Mouse (Mus musculus): ENCODE measurements around the gene Fam219b. TPM values are rescaled to one million over a fixed set of nuclear protein-coding genes. Genes with fewer than 3 reads are reported as not detected.
A peak's percentile ranks its signal among the peaks of the same experiment; 100 is the strongest.

Gene Fam219b
- polyA plus RNA-seq, 1 experiment from 2014 or later = 23.6 TPM

GRCm38 (mm10) chr9:57522114-57522860, 15.0 kb upstream of the Fam219b start:
- no peaks in the 10 kb centered on the region for H3K9me3 ChIP-seq (ENCODE audit: control insufficient read depth, low read length)
- H3K4me3 ChIP-seq (ENCODE audit: low read length) = peak overlapping the region; percentile 98
- peak overlapping the region; percentile 79 for H3K4me2 ChIP-seq (ENCODE audit: low read length)
- peak overlapping the region; percentile 98 for H3K9ac ChIP-seq (ENCODE audit: low read depth, low read length)
- 39% methylated on average over 7 of the region's 7 CpGs for WGBS
- no peaks in the 10 kb centered on the region for H3K36me3 ChIP-seq (ENCODE audit: control insufficient read depth, insufficient read depth, low read length)
- H3K27ac ChIP-seq (ENCODE audit: low read depth, low read length) = peak overlapping the region; percentile 95; the same call in 1 of the 2 replicates
- no peak for ATAC-seq
- no peaks in the 10 kb centered on the region for H3K27me3 ChIP-seq (replicated peaks; ENCODE audit: control insufficient read depth, insufficient read depth, low read length)
- H3K4me1 ChIP-seq (ENCODE audit: control insufficient read depth, insufficient read depth, low read depth, low read length) = peaks cover 25% of the 10 kb centered on the region

DNA sequence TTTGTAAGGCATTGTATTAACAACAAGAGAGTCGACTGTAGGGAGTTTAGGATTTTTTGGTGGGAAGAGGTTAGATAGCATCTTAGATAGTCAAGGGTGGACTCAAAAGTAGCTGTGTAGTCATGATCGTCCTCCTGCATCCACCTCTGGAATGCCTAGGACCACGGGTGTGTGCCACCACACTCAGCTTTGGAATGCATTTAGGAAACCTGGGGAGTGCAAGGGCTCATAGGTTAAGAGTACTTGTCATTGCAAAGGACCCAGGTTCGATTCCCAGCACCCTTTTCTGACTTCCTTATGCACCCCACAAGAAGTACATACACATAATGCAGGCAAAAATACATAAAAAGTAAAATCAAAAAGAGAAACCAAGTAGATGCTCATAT, 14.5 kb upstream of the Fam219b start:
- 80% methylated on average over 4 of the region's 4 CpGs for WGBS

DNA sequence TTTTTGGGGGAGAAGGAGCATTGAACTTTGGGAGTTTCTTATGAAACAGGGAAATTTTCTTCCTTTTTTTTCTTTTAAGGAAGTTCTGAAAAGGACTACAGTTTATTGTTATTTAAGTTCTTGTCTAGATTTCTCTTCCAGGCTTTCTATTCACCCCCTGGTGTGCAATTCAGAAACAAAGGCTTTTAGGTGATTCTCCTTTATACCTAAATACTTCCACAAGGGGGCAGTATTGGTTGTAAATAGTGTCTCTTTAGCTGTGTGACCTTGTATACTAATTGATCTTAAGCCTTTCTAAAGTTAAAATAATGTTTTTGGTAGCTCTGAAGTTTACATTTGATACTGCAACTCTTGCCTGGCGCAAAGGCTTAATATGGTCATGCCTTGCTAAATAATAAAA, 13.6 kb upstream of the Fam219b start:
- ATAC-seq = no peak
- H3K36me3 ChIP-seq (ENCODE audit: control insufficient read depth, insufficient read depth, low read length) = no peaks in the 10 kb centered on the region
- no peak overlapping the region for H3K9ac ChIP-seq (ENCODE audit: low read depth, low read length)
- 86% methylated on average over 1 of the region's 1 CpGs for WGBS
- 0 out of 2 replicates have a peak overlapping the region, but pooled peaks have one; percentile 5 for H3K4me2 ChIP-seq (ENCODE audit: low read length)
- H3K4me3 ChIP-seq (ENCODE audit: low read length) = no peak overlapping the region
- H3K9me3 ChIP-seq (ENCODE audit: control insufficient read depth, low read length) = no peaks in the 10 kb centered on the region
- no peaks in the 10 kb centered on the region for H3K27me3 ChIP-seq (replicated peaks; ENCODE audit: control insufficient read depth, insufficient read depth, low read length)
- no peak overlapping the region for H3K27ac ChIP-seq (ENCODE audit: low read depth, low read length)
- peaks cover 25% of the 10 kb centered on the region for H3K4me1 ChIP-seq (ENCODE audit: control insufficient read depth, insufficient read depth, low read depth, low read length)

More for the DNA sequence above, 14.5 kb upstream of the Fam219b start:
- Histone ChIP-seq H3K9me3 (ENCODE audit: control insufficient read depth, low read length) (no peaks in the 10 kb centered on the region), H3K9ac (ENCODE audit: low read depth, low read length) (no peak overlapping the region), H3K4me1 (ENCODE audit: control insufficient read depth, insufficient read depth, low read depth, low read length) (peaks cover 25% of the 10 kb centered on the region), H3K4me3 (ENCODE audit: low read length) (peak overlapping the region; percentile 98), H3K27me3 (replicated peaks; ENCODE audit: control insufficient read depth, insufficient read depth, low read length) (no peaks in the 10 kb centered on the region), H3K36me3 (ENCODE audit: control insufficient read depth, insufficient read depth, low read length) (no peaks in the 10 kb centered on the region), H3K4me2 (ENCODE audit: low read length) (peak overlapping the region; percentile 79), H3K27ac (ENCODE audit: low read depth, low read length) (no peak overlapping the region)
- no peak for ATAC-seq

GRCm38 (mm10) chr9:57524439-57524838, 12.9 kb upstream of the Fam219b start:
- Histone ChIP-seq H3K4me2 (ENCODE audit: low read length) (0 out of 2 replicates have a peak overlapping the region, but pooled peaks have one; percentile 5), H3K9ac (ENCODE audit: low read depth, low read length) (no peak overlapping the region), H3K4me3 (ENCODE audit: low read length) (no peak overlapping the region), H3K27ac (ENCODE audit: low read depth, low read length) (no peak overlapping the region), H3K4me1 (ENCODE audit: control insufficient read depth, insufficient read depth, low read depth, low read length) (peaks cover 25% of the 10 kb centered on the region), H3K27me3 (replicated peaks; ENCODE audit: control insufficient read depth, insufficient read depth, low read length) (no peaks in the 10 kb centered on the region), H3K9me3 (ENCODE audit: control insufficient read depth, low read length) (no peaks in the 10 kb centered on the region), H3K36me3 (ENCODE audit: control insufficient read depth, insufficient read depth, low read length) (no peaks in the 10 kb centered on the region)
- ATAC-seq = no peak

- no peaks in the 10 kb centered on the region for H3K9me3 ChIP-seq (ENCODE audit: control insufficient read depth, low read length)
- WGBS = 88% methylated on average over 2 of the region's 2 CpGs
These were observed 11.8 kb upstream of the Fam219b start for GRCm38 (mm10) chr9:57525516-57525915.

DNA sequence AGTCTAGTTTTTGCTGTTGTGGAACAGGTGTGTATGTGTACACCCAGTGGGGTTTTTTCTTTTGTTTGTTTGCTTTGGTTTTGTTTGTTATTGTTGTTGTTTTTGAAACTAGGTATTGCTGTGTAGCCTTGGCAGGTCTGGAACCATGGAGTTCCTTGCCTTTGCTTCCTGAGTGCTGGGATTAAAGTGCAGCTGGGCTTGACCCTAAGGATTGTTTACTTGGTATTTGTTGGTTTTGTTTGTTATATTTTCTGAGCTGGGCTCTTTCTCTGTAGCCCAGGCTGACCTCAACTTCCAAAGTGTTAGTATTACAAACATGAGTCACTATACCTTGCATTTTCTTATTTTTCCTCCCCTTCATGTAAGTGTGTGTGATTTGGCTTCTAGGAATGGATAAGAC, 10.9 kb upstream of the Fam219b start:
- no peak overlapping the region for H3K27ac ChIP-seq (ENCODE audit: low read depth, low read length)
- H3K36me3 ChIP-seq (ENCODE audit: control insufficient read depth, insufficient read depth, low read length) = peaks cover 3% of the 10 kb centered on the region; the same call in 1 of the 2 replicates
- H3K9ac ChIP-seq (ENCODE audit: low read depth, low read length) = no peak overlapping the region
- no peak overlapping the region for H3K4me3 ChIP-seq (ENCODE audit: low read length)
- H3K4me1 ChIP-seq (ENCODE audit: control insufficient read depth, insufficient read depth, low read depth, low read length) = peaks cover 25% of the 10 kb centered on the region
- no peak for ATAC-seq
- H3K9me3 ChIP-seq (ENCODE audit: control insufficient read depth, low read length) = no peaks in the 10 kb centered on the region
- H3K4me2 ChIP-seq (ENCODE audit: low read length) = no peak overlapping the region
- no peaks in the 10 kb centered on the region for H3K27me3 ChIP-seq (replicated peaks; ENCODE audit: control insufficient read depth, insufficient read depth, low read length)

More at GRCm38 (mm10) chr9:57525516-57525915, 11.8 kb upstream of the Fam219b start:
- Histone ChIP-seq H3K9ac (ENCODE audit: low read depth, low read length) (no peak overlapping the region), H3K27ac (ENCODE audit: low read depth, low read length) (no peak overlapping the region), H3K4me3 (ENCODE audit: low read length) (no peak overlapping the region), H3K4me1 (ENCODE audit: control insufficient read depth, insufficient read depth, low read depth, low read length) (peaks cover 25% of the 10 kb centered on the region), H3K27me3 (replicated peaks; ENCODE audit: control insufficient read depth, insufficient read depth, low read length) (no peaks in the 10 kb centered on the region), H3K4me2 (ENCODE audit: low read length) (no peak overlapping the region), H3K36me3 (ENCODE audit: control insufficient read depth, insufficient read depth, low read length) (no peaks in the 10 kb centered on the region; the same call in 1 of the 2 replicates)
- ATAC-seq = no peak

- no peak overlapping the region for H3K9ac ChIP-seq (ENCODE audit: low read depth, low read length)
- no peak for ATAC-seq
- no peak overlapping the region for H3K4me2 ChIP-seq (ENCODE audit: low read length)
- no peaks in the 10 kb centered on the region for H3K9me3 ChIP-seq (ENCODE audit: control insufficient read depth, low read length)
- no peaks in the 10 kb centered on the region for H3K27me3 ChIP-seq (replicated peaks; ENCODE audit: control insufficient read depth, insufficient read depth, low read length)
- H3K27ac ChIP-seq (ENCODE audit: low read depth, low read length) = no peak overlapping the region
- H3K4me3 ChIP-seq (ENCODE audit: low read length) = no peak overlapping the region
- peaks cover 12% of the 10 kb centered on the region; the same call in 1 of the 2 replicates for H3K36me3 ChIP-seq (ENCODE audit: control insufficient read depth, insufficient read depth, low read length)
- peaks cover 4% of the 10 kb centered on the region for H3K4me1 ChIP-seq (ENCODE audit: control insufficient read depth, insufficient read depth, low read depth, low read length)
- 82% methylated on average over 1 of the region's 1 CpGs for WGBS
These were observed 5.4 kb upstream of the Fam219b start for GRCm38 (mm10) chr9:57531946-57532345.

GRCm38 (mm10) chr9:57536362-57536761, 966 bp upstream of the Fam219b start:
- Histone ChIP-seq H3K27me3 (replicated peaks; ENCODE audit: control insufficient read depth, insufficient read depth, low read length) (no peaks in the 10 kb centered on the region), H3K9ac (ENCODE audit: low read depth, low read length) (no peak overlapping the region), H3K27ac (ENCODE audit: low read depth, low read length) (no peak overlapping the region), H3K4me2 (ENCODE audit: low read length) (peak overlapping the region; percentile 54), H3K9me3 (ENCODE audit: control insufficient read depth, low read length) (no peaks in the 10 kb centered on the region), H3K4me1 (ENCODE audit: control insufficient read depth, insufficient read depth, low read depth, low read length) (peaks cover 14% of the 10 kb centered on the region), H3K36me3 (ENCODE audit: control insufficient read depth, insufficient read depth, low read length) (peaks cover 15% of the 10 kb centered on the region; the same call in 1 of the 2 replicates), H3K4me3 (ENCODE audit: low read length) (no peak overlapping the region)
- WGBS = 90% methylated on average over 5 of the region's 5 CpGs
- ATAC-seq = no peak

GRCm38 (mm10) chr9:57537728-57538181, 427 bp downstream of the Fam219b start:
- Histone ChIP-seq H3K4me2 (ENCODE audit: low read length) (peak overlapping the region; percentile 54), H3K9me3 (ENCODE audit: control insufficient read depth, low read length) (no peaks in the 10 kb centered on the region), H3K4me1 (ENCODE audit: control insufficient read depth, insufficient read depth, low read depth, low read length) (peaks cover 16% of the 10 kb centered on the region), H3K27me3 (replicated peaks; ENCODE audit: control insufficient read depth, insufficient read depth, low read length) (no peaks in the 10 kb centered on the region), H3K36me3 (ENCODE audit: control insufficient read depth, insufficient read depth, low read length) (peaks cover 10% of the 10 kb centered on the region; the same call in 1 of the 2 replicates), H3K9ac (ENCODE audit: low read depth, low read length) (peak overlapping the region; percentile 84), H3K4me3 (ENCODE audit: low read length) (peak overlapping the region; percentile 68), H3K27ac (ENCODE audit: low read depth, low read length) (peak overlapping the region; percentile 87)
- WGBS = under 1% methylated on average over 23 of the region's 24 CpGs
- ATAC-seq = peak; percentile 76
